Mouse (Mus musculus): ENCODE measurements around the gene Pdcd10.

The Pdcd10 gene

DNA sequence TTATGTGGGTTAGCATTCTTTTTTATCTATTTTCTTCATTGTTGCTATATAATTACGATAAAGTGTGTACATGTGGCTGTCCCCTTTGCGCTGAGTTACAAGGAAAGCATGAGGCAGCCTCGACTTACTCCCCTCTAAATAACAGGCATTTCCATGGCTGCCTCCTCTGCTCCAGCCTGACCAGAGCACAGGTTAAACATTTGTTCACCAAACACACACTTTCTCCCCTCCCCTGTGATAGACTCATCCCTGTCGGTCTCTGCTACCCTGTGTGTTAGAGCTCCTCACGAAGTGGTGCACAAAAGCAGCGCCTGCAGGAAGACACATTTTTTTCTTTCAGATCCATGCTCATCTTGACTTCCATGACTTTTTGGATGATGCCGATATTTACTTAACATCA lies 82.0 kb downstream of the Pdcd10 start:
- DNase-seq (ENCODE audit: extremely low read depth, low read depth): no peak

DNA sequence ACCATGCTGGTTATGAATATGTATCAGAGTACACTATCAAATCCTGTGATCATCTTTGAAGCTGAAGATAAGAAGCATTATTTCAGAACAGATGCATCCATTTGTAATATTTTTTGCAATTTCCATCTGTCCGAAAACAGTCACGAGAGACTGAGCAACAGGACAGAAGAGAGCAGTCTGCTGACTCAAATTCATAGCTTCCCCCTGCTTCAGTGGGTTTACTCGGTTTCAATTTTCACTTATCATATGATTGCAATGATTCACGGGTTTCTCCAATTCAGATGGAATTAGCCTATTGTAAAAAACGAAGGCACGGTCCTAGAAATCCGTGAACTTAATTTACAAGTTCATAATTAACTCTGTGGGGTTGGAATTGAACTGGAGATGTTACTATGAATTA lies 88.5 kb downstream of the Pdcd10 start:
- no peak for DNase-seq (ENCODE audit: extremely low read depth, low read depth)

Measured in MEL-GATA-1-ER (cell line).